Mouse (Mus musculus): ENCODE data around the gene Pcyt2.

Gene Pcyt2

DNA sequence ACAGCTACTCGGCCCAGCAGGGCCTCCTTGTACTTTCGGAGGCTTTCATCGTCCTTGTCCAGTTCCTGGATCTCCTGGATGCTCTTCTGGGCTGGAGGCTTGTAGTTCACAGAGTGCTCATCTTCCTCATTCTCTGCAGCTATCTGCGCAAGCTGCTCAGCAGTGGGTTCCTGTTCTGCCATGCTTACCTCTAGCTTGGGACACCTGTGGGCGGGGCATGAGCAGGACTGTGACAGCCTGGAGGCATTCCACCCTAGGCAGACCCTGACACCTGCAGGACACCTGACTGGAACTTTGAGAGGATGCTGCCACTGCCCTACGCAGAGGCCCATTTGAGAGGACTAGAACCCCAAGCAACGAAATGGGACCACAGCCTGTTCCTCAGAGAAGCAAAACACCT is 37.5 kb downstream of the Pcyt2 start:
- DNase-seq, result peak; percentile 56

DNA sequence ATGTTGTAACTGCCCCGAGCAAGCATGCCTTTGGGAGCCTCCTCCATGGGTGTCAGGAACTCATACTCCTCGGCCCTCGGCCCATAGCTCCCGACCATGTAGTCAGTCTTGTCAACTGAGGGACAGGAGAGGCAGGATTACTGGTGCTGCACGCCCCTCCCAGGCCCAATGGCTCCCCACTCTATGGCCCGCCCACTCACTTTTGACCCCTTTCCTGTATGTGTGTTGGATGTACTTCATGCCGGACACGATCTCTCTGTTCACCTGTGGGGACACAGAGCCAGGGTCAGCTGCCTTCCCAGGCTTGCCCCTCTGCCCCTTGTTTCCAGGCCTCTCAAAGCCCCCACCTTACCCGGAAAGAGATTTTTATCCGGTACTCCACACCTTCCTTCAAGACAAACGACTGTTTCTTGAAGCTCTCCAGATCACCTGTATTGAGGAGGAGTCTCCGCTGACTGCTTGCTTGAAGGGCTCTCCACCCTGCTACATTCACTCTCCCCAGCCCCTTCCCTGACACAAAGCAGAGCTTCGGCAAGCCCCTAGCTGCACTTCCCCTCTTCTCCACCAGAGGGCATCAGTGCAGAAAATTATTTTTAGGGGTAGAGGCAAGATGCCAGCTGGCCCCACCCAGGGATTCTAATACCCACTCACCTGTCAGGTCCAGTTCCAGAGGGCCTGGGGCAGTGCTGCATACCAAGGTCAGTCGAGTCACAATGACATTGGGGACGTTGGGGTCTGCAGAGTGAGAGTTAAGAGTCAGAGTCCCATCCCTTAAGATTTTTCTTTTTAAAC is 38.2 kb downstream of the Pcyt2 start:
- peak; percentile 79 for DNase-seq

DNA sequence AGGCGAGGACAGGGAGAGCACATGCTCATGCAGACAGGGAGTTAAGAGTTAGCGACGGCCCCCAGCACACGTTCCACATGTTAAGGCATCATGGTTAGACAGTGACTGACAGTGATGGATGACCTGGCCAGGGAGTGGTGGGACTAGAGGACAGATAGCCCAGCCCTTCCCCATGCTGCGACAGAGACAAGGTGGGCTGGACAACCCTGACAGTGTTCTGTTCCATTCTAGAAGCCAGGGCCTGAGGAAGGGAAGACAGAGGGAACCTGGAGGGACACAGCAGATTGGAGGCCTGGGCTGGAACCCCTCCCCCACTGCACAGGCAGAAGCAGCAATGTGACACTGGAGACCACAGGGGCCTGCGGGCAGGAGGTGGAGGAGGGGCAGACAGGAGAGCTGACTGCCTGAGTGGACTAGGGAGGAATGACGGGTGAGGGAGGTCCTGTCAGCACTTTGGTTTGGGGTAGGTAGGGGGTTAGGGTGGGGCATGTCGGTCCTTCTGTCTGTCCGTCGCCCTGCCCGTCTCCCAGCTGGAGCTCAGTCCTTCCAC is 39.0 kb downstream of the Pcyt2 start:
- peak; percentile 55 for DNase-seq

DNA sequence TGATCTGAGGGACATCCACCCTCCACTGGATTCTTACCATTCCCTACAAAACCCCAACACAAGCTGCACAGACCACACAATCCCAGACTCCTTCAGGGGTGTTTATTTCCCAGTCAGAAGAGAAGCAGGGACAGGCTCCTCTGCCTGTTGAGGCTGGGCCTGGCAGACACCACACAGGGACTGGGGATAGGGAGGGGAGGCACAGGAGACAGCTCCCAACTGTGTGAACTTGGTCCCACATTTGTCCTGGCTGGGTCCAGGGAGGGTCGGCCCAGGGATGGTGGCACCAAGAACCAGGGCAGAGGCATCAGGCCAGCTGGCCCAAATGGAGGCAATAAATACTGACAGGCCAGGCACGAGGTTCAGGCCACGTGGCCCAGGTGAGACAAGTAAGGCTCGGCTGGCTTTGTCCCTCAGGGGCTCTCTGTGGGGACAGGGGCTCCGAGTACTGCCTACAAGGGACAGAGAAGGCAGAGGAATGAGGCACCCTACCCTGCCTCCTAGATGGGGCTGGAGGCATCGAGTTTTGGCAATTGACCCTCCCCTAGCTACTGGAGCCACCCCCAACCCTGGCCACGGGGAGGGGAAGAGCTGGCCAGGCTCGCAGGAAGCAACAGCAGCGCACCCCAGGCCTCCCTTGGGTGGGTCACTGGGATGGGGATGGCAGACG is 39.6 kb downstream of the Pcyt2 start:
- peak; percentile 52 for DNase-seq

DNA sequence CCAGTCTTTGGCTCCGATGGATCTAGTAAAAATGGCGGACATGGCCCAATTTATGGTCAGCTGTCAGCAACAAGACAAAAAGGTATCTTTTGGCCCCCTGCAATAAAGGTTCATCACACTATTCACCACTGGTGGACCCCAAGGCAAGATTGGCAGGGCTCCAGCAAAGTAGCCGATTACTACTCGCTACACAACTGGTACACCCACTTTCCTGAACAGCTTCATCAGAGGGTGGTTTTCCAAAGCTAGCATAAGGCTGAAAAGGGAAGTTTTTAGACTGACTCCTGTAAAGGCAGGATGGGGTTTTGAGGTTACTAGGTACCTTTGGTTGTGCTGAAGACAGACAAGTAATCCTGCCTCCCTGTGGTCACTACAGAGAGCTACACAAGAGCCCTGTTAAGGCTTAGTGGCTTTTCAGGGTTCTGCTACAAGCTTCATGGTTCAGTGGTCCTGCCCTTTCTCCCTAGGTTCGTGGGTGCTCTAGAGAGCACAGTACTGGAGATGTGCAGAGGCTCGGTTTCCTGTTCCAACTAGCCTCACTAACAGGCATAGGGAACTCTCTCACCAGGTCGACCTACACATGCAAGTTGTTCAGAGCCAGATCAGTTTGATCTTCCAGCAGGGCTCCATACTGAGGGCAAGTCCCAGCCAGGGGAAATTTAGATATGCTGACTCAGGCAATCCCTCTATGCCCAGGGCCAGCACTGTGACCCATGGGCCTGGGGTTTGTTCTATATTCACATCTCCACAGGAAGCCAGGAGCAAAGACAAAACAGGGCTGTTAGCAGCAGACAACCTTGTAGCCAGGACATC is 40.3 kb downstream of the Pcyt2 start:
- DNase-seq, result peak; percentile 63

DNA sequence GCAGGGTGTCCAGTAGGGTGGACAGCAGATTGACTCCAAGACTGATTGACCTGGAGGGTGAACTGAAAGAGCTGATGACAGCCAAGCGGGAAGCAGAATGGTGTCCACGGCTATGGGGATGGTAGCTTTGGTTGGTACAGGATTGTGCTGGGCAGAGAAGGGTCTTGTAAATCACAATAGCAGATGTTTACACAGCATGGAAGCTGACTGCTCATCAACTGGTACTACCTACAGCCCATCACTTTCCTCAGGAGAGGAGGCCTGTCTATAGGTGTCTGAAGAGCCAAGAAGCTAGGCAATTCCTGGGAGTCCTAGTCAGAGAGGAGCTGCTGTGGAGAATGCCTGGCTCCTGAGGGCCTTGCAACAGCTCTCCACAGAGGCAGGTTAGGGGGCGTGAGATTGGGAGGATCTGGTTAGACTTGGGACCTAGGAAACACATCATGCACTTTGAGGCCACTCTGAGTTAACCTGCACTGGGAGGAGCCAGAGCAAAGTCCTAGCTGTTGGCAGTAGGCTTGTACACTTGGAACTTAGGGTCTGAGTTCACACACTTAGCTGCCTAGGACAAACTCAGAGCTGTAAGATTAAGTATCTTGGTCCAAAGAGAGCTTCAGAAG is 41.3 kb downstream of the Pcyt2 start:
- peak; percentile 30 for DNase-seq

DNA sequence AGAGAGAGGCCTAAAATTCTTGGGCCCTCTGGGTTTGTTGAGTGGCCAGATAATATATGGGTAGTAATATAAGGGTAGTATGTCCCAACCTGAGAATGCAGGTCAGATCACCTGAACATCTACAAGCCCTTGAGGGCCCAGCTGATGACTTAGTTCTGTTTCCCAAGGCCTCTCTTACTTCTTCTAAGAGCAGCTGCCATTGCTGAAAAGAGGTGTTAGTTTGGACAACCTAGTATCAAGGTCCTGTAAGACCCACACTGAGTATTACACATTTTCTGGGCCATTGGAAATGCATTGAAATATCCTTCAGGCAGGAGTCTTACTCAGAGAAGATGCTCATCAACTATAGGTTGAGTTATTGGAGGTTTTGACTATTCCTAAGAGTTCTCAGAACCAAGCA is 41.8 kb downstream of the Pcyt2 start:
- peak; percentile 27 for DNase-seq

DNA sequence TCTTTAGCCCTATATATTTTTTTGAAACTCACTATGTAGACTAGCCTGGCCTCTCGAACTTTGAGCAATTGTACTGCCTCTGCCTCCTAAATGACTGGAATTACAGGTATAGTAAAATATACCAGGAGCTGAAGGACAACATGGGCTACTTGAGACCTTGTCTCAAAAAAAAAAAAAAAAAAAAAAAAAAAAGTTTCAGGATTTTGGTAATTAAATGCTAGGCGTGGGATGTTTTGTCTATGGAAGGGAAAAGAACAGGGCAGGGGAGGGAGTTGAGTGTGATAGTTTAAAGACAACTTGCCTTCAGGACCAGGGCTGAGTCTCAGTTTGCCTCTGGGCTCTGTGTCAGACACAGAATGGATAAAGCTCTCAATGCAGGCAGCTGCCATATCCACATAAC is 42.7 kb downstream of the Pcyt2 start:
- no peak for DNase-seq

DNA sequence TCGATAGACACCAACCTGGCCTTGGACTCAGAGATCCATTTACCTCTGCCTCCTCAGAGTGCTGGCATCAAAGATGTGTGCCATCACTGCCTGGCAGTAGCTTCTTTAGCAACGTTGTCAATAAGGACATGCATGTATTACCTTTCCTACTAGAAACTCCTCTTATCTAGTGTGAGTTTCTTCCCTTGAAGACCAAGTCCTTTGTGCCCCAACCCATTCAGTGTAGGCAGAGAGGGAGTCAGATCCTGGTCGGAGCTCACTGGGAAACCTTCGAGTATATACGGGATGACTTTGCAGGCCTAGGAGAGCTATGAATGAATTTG is 43.5 kb downstream of the Pcyt2 start:
- no peak for DNase-seq

DNA sequence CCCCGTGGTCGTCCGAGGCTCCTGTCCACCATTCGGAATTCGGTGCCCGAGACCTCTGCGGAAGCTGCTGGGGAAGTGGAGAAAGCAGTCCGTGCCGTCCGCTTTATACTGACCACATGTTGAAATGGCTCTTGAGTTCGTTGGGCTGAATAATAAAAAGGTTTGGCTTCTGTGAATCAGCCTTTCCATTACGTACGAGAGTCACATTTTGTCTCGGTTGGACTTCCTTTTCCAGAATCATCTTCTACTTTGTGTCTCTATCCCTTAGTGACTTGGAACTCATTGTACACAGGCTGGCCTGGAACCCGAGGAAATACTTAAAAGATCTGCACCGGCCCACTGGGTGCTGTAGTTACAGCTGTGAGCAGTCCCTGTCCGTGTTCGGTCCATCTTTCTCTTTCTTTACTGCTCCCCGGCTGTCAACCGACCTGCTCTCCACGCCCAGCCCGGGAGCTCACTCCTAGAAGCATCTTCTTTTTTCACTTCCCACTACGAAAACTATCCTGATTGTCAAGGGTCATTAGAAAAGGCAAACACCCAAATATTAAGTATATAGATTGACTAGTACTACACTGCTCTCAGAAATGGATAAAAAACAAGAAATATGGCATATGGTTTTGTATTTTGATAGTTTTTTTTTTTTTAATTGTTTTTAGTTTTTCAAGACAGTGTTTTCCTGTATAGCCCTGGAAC is 44.0 kb downstream of the Pcyt2 start:
- DNase-seq, result no peak

DNA sequence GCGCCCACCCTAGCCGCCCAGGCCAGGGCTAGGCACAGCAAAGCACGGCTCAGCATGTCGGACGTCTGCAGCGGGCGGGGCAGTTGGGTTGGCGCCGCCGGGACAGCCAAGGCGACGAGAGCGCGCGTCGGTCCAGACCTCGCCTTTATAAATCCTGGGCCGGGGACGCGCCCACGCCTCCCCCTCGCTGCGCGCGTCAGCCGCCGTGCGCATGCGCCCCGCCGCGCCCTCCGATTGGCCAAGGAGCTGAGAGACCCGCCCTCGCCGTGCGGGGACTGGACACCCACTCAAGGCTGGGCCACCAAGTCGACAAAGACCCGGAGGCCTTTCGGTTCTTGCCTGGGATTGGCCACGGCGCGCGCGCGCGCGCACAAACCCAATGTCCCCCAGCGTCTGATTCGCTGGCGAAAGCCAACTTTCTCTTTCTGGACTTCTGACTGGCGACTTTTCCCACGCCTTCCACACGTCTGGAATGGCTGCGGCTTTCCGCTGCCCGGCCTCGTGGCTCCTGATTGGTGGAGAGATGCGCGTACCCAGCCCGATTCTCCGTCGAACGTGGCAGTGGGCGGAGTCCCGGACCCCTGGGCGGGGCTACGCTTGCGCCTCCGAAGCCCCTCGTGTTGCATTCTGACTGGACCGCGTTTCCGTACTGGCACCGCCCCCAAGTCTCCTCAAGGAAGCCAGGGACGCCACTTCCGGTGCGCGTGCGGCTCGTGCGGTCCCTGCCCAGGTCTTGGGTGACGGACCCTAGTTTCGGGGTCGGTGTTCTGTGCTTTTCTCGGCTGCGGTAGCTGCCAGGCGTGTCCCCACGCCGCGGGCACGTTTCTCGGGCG is 44.8 kb downstream of the Pcyt2 start, which contains the start of gene P4hb:
Gene P4hb (minus strand): TSS at position 502 of the 833 bp plus-strand sequence.
- DNase-seq, result peak; percentile 100

DNA sequence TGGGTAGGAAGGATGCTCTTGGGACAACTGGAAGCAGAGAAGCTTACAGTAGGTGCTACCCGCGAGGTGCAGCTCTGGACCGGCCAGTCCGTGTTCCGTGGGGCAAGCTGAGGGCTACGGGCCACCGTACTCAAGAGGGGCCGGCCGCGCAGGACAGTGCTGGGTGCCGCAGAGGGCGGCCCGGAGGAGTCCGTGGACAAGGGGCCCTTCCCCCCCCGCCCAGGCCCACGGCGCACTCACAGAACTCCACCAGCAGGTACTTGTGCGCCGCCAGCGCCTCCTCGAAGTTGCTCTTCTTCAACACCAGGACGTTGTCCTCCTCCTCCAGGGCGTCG is 45.4 kb downstream of the Pcyt2 start:
- no peak for DNase-seq

DNA sequence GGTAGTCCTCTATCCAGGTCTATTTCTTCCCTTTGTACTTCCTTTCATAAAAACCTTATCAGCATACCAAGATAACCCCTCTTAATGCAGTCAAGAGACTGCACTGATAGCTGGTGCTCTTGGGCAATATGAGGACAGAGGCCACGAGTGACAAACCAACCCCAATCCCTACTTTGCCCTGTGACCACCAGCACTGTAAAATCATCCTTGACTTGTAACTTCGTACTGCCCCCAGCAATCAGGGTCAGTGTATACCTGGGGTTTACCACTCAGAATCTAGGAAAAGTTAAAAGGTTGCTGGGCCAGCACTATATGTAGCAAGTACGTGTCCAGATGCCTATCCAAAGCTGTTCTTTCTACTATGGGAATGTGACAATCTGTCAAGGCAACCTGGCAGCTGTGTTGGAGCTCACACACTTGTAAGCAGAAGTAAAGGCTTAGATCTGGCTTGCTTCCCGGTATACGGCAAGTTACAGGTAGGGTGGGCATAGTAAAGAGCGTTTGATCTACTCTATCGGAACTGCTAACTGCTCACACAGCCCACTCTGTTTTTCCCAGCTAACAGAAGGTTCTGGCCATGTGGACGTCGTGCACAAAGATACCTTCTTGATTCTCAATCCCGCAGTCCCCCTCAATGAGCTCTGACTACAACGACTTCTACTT is 45.9 kb downstream of the Pcyt2 start:
- peak; percentile 64 for DNase-seq

DNA sequence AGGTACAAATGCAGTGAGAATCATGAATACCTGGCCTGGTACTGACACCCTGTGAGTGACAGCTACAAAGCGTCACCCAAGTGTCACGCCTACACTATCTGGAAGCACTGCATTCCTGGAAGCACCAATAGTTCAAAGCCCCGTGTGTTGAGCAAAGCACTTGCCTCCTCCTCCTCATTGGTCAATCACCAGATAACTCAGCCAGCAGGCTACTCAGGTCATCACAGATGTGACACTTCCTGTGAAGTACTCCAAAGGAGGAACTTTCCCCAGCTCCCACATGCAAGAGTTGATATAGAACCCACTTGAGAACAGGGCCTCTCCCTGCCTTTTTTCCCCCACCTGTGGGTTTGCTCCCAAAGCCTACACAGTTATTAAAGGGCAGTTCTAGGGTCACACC is 46.6 kb downstream of the Pcyt2 start:
- peak; percentile 47 for DNase-seq

DNA sequence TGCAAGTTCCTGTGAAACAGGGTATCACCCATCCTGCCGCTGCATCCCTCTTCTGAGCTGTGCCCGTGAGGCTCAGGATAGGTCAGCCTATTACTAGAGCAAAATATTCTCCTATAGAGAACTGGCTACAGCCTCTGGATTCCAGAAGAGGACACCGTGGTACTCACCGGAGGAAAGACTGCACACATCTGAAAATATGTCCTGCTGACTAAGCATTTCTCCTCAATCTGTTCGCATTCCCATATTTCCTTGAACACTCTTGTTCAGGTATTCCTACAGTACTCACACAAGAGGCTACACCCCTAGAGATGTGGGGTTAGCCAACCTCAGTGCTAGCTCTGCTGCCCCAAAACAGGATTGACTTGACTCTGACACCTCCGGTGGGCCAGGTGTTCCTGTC is 49.4 kb downstream of the Pcyt2 start:
- no peak for DNase-seq

DNA sequence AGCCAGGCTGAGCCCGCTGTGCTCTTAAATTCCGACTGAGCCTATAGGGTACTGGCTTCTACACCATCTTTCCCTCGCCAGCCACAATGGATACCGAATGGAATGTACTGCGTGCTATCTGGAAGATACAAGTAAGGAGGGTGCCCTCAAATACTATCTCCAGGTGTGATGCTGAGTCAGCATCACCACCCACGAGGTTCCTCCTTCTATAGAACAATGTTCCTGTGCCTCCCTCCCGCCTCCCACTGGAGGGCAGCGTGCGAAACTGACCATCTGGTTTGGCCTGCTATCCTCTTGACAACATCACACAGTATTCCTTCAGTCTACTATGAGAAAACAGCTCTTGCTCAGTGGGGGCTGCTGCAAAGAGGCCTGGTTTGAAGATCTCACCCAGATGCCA is 52.6 kb downstream of the Pcyt2 start:
- no peak for DNase-seq

DNA sequence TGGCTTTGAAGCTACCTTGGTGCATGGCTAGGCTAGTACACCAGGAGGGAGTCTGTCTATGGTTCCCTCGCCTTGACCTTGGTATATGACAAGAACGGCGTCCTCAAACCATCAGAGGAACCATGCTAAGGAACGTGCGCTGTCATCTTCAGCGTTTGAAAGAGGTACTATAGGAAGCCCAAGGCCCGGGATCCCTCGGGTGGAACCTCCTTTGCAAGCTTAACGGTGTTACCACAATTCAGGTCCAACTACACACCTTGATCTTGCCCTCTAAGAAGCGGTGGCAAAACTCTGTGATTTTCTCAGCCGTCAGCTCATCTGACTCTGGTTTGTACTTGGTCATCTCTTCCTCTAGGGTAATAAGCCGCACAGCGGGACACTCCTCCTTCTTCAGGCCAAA is 54.8 kb downstream of the Pcyt2 start:
- DNase-seq, result no peak

DNA sequence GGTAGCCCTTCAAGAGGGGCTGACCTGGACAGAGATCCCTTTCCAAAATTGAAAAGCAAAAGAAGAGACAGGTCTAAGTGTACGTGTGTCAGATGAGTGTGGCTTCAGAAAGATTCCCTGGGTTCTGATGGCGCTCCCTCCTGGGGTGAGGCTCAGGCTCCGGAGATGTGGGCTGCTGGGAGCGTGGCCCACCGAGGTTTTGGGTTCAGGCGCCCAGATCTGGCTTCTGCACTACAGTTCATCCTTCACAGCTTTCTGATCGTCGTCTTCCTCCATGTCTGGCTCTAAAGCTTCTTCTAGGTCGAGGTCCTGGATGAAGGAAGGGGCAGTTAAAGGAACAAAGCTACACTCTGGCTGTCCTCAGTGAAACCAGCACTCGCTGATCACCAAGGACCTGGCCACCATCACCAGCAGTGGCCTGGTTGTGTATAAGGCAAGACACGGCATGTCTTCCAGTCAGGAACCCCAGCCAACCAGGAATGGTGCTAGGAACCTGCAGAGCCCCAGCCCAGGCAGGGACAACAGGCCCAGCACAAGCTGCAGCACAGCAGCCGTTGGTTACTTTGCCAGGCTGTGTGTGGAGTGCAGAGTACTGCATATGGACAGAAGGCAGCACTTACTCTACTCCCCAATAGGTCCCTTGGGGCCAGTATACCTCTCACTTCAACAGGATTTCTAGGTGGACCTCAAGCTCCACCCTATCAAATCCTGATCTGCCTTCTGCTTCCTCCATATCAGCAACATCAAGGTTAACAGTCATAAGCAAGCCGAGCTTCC is 56.6 kb downstream of the Pcyt2 start:
- DNase-seq, result no peak
